Mouse (Mus musculus): ENCODE measurements around the gene Fam234a. TPM values are rescaled to one million over a fixed set of nuclear protein-coding genes. Genes with fewer than 3 reads are reported as not detected.
"Not testable (repeated sequence)": the region's sequence is repeated elsewhere in the genome, so short reads cannot be mapped to it uniquely, and the experiment has no call there.

Gene Fam234a
- polyA plus RNA-seq (2012; rRNA removed) = 30.3 and 34.3 TPM in 2 replicates

DNA sequence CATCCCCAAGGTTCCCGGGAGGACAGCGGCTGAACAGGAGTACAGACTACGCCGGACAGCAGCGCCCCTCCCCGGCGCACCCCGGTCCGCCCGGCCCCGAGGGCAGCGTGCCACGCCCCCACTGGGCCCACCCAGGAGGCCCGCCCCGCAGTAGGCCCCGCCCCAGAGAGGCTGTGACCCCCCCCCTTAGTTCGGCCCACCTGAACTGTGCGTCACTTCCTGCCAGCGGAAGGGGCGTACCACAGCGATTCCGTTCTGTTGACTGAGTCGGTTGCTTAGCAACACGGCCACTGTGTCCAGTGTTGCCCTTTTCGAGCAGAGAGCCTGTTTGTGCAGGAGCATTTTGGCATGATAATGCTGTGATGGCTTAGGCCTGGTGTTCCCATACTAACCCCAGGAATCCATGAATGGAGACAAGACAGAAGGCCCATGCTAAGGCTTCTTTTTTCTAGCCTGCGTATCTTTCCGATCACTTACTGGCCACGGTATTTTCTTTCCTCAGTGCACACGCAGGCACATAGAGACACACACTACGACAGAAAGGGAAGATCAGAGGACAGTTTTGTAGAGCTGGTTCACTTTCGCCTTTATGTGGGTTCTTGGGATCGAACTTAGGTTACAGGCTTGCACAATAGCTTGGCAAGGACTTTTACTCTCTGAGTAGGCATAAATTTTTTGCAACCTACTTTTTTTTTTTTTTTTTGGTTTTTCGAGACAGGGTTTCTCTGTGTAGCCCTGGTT lies at the start of gene Fam234a:
TSS of gene Fam234a (minus strand) at position 142 of the 741 bp plus-strand sequence.
- H3K4me1 ChIP-seq (ENCODE audit: control insufficient read depth, insufficient read depth, low read length) = no peaks in the 10 kb centered on the region
- 5% methylated on average over 30 of the region's 33 CpGs for WGBS
- TF ChIP-seq POLR2A (IDR thresholded peaks at IDR 0.05; ENCODE audit: borderline replicate concordance, insufficient read depth, low read length) = peak; percentile 54; the same call in 1 of the 2 replicates
- no peak for TF ChIP-seq CTCF (IDR thresholded peaks at IDR 0.05; ENCODE audit: borderline replicate concordance, insufficient read depth, low read depth, low read length)
- no peaks in the 10 kb centered on the region for H3K27me3 ChIP-seq (ENCODE audit: control insufficient read depth, insufficient read depth, low read length)
- DNase-seq = peak; percentile 91 to 96
- peak within 1 kb of the TSS; percentile 77 for H3K4me3 ChIP-seq (replicated peaks; ENCODE audit: insufficient read depth, low read depth, low read length)
- peak within 1 kb of the TSS; percentile 5; the same call in 1 of the 2 replicates for H3K27ac ChIP-seq (ENCODE audit: insufficient read depth, low read length)

- no peaks in the 10 kb centered on the region for H3K27me3 ChIP-seq (ENCODE audit: control insufficient read depth, insufficient read depth, low read length)
- H3K4me3 ChIP-seq (replicated peaks; ENCODE audit: insufficient read depth, low read depth, low read length) = no peak overlapping the region
- no peak for DNase-seq
- WGBS = 83% methylated on average over 4 of the region's 4 CpGs
- H3K4me1 ChIP-seq (ENCODE audit: control insufficient read depth, insufficient read depth, low read length) = peaks cover 9% of the 10 kb centered on the region
- TF ChIP-seq POLR2A (IDR thresholded peaks at IDR 0.05; ENCODE audit: borderline replicate concordance, insufficient read depth, low read length) (no peak), CTCF (IDR thresholded peaks at IDR 0.05; ENCODE audit: borderline replicate concordance, insufficient read depth, low read depth, low read length) (no peak)
- H3K27ac ChIP-seq (ENCODE audit: insufficient read depth, low read length) = no peak overlapping the region
Measured at GRCm38 (mm10) chr17:26289475-26289874, 45.4 kb upstream of the Fam234a start.

GRCm38 (mm10) chr17:26286199-26286955 lies 42.3 kb upstream of the Fam234a start:
- DNase-seq = peak; percentile 19 to 23
- H3K27me3 ChIP-seq (ENCODE audit: control insufficient read depth, insufficient read depth, low read length) = no peaks in the 10 kb centered on the region
- TF ChIP-seq POLR2A (IDR thresholded peaks at IDR 0.05; ENCODE audit: borderline replicate concordance, insufficient read depth, low read length) = no peak
- no peak for TF ChIP-seq CTCF (IDR thresholded peaks at IDR 0.05; ENCODE audit: borderline replicate concordance, insufficient read depth, low read depth, low read length)
- H3K27ac ChIP-seq (ENCODE audit: insufficient read depth, low read length) = no peak overlapping the region
- H3K4me3 ChIP-seq (replicated peaks; ENCODE audit: insufficient read depth, low read depth, low read length) = no peak overlapping the region
- peaks cover 9% of the 10 kb centered on the region for H3K4me1 ChIP-seq (ENCODE audit: control insufficient read depth, insufficient read depth, low read length)
- 45% methylated on average over 8 of the region's 8 CpGs for WGBS

DNA sequence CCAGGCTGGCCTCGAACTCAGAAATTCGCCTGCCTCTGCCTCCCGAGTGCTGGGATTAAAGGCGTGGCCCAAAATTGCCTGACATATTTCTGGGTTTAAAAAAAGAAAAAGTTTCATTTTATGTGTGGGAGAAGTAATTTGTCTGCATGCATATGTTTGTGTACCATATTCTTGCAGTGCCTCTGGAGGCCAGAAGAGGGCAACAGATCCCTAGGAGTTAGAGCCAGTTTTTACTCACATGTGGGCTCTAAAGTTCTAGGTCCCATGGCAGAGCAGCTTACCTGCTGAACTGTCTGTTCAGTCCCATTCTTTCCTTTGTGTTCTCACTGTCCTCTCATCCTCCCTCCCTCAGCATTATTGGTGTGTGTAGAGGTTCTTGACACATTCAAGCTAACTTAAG lies 32.7 kb upstream of the Fam234a start:
- TF ChIP-seq CTCF (IDR thresholded peaks at IDR 0.05; ENCODE audit: borderline replicate concordance, insufficient read depth, low read depth, low read length) (peak; percentile 33; the same call in 1 of the 2 replicates), POLR2A (IDR thresholded peaks at IDR 0.05; ENCODE audit: borderline replicate concordance, insufficient read depth, low read length) (no peak)
- Histone ChIP-seq H3K4me1 (ENCODE audit: control insufficient read depth, insufficient read depth, low read length) (no peaks in the 10 kb centered on the region), H3K27ac (ENCODE audit: insufficient read depth, low read length) (no peak overlapping the region), H3K27me3 (ENCODE audit: control insufficient read depth, insufficient read depth, low read length) (no peaks in the 10 kb centered on the region), H3K4me3 (replicated peaks; ENCODE audit: insufficient read depth, low read depth, low read length) (no peak overlapping the region)
- WGBS = 88% methylated on average over 4 of the region's 4 CpGs
- DNase-seq = no peak

GRCm38 (mm10) chr17:26275933-26276332 lies 31.9 kb upstream of the Fam234a start:
- no peaks in the 10 kb centered on the region for H3K4me1 ChIP-seq (ENCODE audit: control insufficient read depth, insufficient read depth, low read length)
- no peak for TF ChIP-seq POLR2A (IDR thresholded peaks at IDR 0.05; ENCODE audit: borderline replicate concordance, insufficient read depth, low read length)
- TF ChIP-seq CTCF (IDR thresholded peaks at IDR 0.05; ENCODE audit: borderline replicate concordance, insufficient read depth, low read depth, low read length) = no peak
- H3K27me3 ChIP-seq (ENCODE audit: control insufficient read depth, insufficient read depth, low read length) = no peaks in the 10 kb centered on the region
- no peak overlapping the region for H3K4me3 ChIP-seq (replicated peaks; ENCODE audit: insufficient read depth, low read depth, low read length)
- no peak for DNase-seq
- no peak overlapping the region for H3K27ac ChIP-seq (ENCODE audit: insufficient read depth, low read length)
- WGBS = 71% methylated on average over 13 of the region's 13 CpGs

GRCm38 (mm10) chr17:26272586-26272985 lies 28.5 kb upstream of the Fam234a start:
- TF ChIP-seq POLR2A (IDR thresholded peaks at IDR 0.05; ENCODE audit: borderline replicate concordance, insufficient read depth, low read length) = no peak
- TF ChIP-seq CTCF (IDR thresholded peaks at IDR 0.05; ENCODE audit: borderline replicate concordance, insufficient read depth, low read depth, low read length) = no peak
- H3K27ac ChIP-seq (ENCODE audit: insufficient read depth, low read length) = no peak overlapping the region
- WGBS = 81% methylated on average over 3 of the region's 3 CpGs
- no peaks in the 10 kb centered on the region for H3K27me3 ChIP-seq (ENCODE audit: control insufficient read depth, insufficient read depth, low read length)
- no peak for DNase-seq
- no peaks in the 10 kb centered on the region for H3K4me1 ChIP-seq (ENCODE audit: control insufficient read depth, insufficient read depth, low read length)
- no peak overlapping the region for H3K4me3 ChIP-seq (replicated peaks; ENCODE audit: insufficient read depth, low read depth, low read length)

GRCm38 (mm10) chr17:26269577-26269976 lies 25.5 kb upstream of the Fam234a start:
- not testable (repeated sequence) for H3K27me3 ChIP-seq (ENCODE audit: control insufficient read depth, insufficient read depth, low read length); H3K27ac ChIP-seq (ENCODE audit: insufficient read depth, low read length); H3K4me3 ChIP-seq (replicated peaks; ENCODE audit: insufficient read depth, low read depth, low read length); DNase-seq; H3K4me1 ChIP-seq (ENCODE audit: control insufficient read depth, insufficient read depth, low read length)
- 90% methylated on average over 10 of the region's 10 CpGs for WGBS

DNA sequence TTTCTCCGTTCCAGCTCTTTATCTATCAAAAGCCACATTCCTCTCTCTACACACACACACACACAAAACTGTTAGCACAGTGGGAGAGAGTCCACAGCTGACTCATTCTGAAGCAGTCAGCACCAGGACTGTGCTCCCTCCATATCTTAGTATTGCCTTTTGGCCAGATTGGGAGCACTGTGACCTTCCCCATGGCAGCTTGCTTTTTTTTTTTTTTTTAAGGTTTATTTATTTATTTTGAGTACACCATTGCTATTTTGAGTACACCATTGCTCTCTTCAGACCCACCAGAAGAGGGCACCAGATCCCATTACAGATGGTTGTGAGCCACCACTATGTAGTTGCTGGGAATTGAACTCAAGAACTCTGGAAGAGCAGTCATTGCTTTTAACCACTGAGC lies 24.8 kb upstream of the Fam234a start:
- no peak overlapping the region for H3K27ac ChIP-seq (ENCODE audit: insufficient read depth, low read length)
- H3K4me1 ChIP-seq (ENCODE audit: control insufficient read depth, insufficient read depth, low read length) = no peaks in the 10 kb centered on the region
- peak; percentile 3; the same call in 1 of the 2 replicates for TF ChIP-seq CTCF (IDR thresholded peaks at IDR 0.05; ENCODE audit: borderline replicate concordance, insufficient read depth, low read depth, low read length)
- no peak for TF ChIP-seq POLR2A (IDR thresholded peaks at IDR 0.05; ENCODE audit: borderline replicate concordance, insufficient read depth, low read length)
- H3K27me3 ChIP-seq (ENCODE audit: control insufficient read depth, insufficient read depth, low read length) = no peaks in the 10 kb centered on the region
- no peak overlapping the region for H3K4me3 ChIP-seq (replicated peaks; ENCODE audit: insufficient read depth, low read depth, low read length)
- DNase-seq = no peak
- 81% methylated on average over 1 of the region's 1 CpGs for whole genome bisulfite sequencing

Measured in cerebellum, adult 2 months (tissue).